Mouse (Mus musculus) myocyte (in vitro differentiated cells): ENCODE data around the gene Magi3.

ENCODE experiments used
- MAX ChIP-seq: IDR thresholded peaks from one replicate; pipeline ENCODE4 v1.6.1; 2011; ENCODE audit warnings: low read depth, mild to moderate bottlenecking, control low read depth
- REST ChIP-seq: IDR thresholded peaks from one replicate; pipeline ENCODE4 v1.6.1; 2011; ENCODE audit warnings: mild to moderate bottlenecking, control low read depth, moderate library complexity; ENCODE audit not compliant: insufficient read depth, insufficient read length

GRCm38 (mm10) chr3:104264530-104265145, 44.5 kb upstream of the Magi3 start:
- TF ChIP-seq REST (no peak), MAX (no peak)
